Mouse (Mus musculus) 3T3-L1 (cell line): ENCODE measurements at regions not wholly inside any gene's neighbourhood (a gene's known extent, or its start where the extent isn't known, plus 50 kb on each side); places are given as distances from the start of the nearest gene placed in this dataset.

Experiments
- DNase-seq: peaks from one replicate; pipeline ENCODE4 v3.0.0-alpha.2; 2015; ENCODE audit warnings: low read depth, low spot score

GRCm38 (mm10) chr1:61135597-61136545, 158.1 kb downstream of the Icos start:
- no peak for DNase-seq

- DNase-seq = no peak
These were observed 159.6 kb downstream of the Icos start for GRCm38 (mm10) chr1:61137210-61137885.

- DNase-seq = no peak
These were observed 160.2 kb downstream of the Icos start for GRCm38 (mm10) chr1:61137954-61138353.

- no peak for DNase-seq
These were observed 161.7 kb downstream of the Icos start for GRCm38 (mm10) chr1:61139291-61139983.

- no peak for DNase-seq
These were observed 162.4 kb downstream of the Icos start for GRCm38 (mm10) chr1:61139984-61140648.

- DNase-seq = peak; percentile 61
These were observed 163.3 kb downstream of the Icos start for GRCm38 (mm10) chr1:61140870-61141591.

GRCm38 (mm10) chr1:61141592-61141930, 163.8 kb downstream of the Icos start:
- peak; percentile 68 for DNase-seq

- peak; percentile 96 for DNase-seq
These were observed 164.2 kb downstream of the Icos start for GRCm38 (mm10) chr1:61141952-61142351.

GRCm38 (mm10) chr1:61143030-61143753, 165.5 kb downstream of the Icos start:
- DNase-seq = no peak

- no peak for DNase-seq
These were observed 166.0 kb downstream of the Icos start for GRCm38 (mm10) chr1:61143754-61144066.

GRCm38 (mm10) chr1:61145013-61145412, 167.3 kb downstream of the Icos start:
- DNase-seq = no peak

GRCm38 (mm10) chr1:61145572-61145971, 167.8 kb downstream of the Icos start:
- no peak for DNase-seq

- DNase-seq = no peak
These were observed 168.5 kb downstream of the Icos start for GRCm38 (mm10) chr1:61146222-61146723.

GRCm38 (mm10) chr1:61151742-61152141, 174.0 kb downstream of the Icos start:
- no peak for DNase-seq

GRCm38 (mm10) chr1:61152157-61152556, 174.4 kb downstream of the Icos start:
- DNase-seq = no peak

GRCm38 (mm10) chr1:61154216-61154615, 176.5 kb downstream of the Icos start:
- no peak for DNase-seq

- DNase-seq = peak; percentile 58
These were observed 179.5 kb downstream of the Icos start for GRCm38 (mm10) chr1:61157271-61157670.

GRCm38 (mm10) chr1:61160505-61160904, 182.8 kb downstream of the Icos start:
- DNase-seq = no peak

- no peak for DNase-seq
These were observed 186.5 kb downstream of the Icos start for GRCm38 (mm10) chr1:61164271-61164670.

- no peak for DNase-seq
These were observed 194.2 kb downstream of the Icos start for GRCm38 (mm10) chr1:61171941-61172340.
